Mouse (Mus musculus): Measurements from ENCODE around the gene Tlr3. TPM values are rescaled to one million over a fixed set of nuclear protein-coding genes. Genes with fewer than 3 reads are reported as not detected.

Tlr3 gene
- polyA plus RNA-seq, 1 experiment from 2014 or later, result 0.45 TPM

DNA sequence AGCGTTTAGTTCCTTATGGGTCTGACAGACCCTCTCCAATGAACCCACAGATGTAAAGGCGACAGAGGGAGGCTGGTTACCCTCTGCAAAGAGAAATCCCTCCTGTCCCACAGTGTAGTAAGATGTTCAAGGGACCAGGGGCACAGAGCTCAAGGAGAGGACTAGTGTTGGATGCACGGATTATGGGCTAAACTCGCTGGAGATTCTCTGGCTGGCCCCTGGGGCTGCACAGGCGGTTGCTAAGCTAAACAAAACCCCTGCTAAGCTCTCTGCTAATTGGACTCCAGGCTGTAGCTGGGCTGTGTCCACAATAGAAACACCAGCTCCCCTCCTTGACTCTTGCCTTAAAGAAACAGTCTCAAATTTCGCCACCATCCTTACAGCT is 28.9 kb downstream of the Tlr3 start, which contains the start of gene Fam149a:
Fam149a (minus strand) TSS at position 329 of the 385 bp plus-strand sequence.
- WGBS (ENCODE audit: insufficient replicate concordance), result 11% methylated on average over 6 of the region's 6 CpGs
- ATAC-seq (ENCODE audit: low read depth), result no peak
- H3K27ac ChIP-seq, result no peak within 1 kb of the TSS

DNA sequence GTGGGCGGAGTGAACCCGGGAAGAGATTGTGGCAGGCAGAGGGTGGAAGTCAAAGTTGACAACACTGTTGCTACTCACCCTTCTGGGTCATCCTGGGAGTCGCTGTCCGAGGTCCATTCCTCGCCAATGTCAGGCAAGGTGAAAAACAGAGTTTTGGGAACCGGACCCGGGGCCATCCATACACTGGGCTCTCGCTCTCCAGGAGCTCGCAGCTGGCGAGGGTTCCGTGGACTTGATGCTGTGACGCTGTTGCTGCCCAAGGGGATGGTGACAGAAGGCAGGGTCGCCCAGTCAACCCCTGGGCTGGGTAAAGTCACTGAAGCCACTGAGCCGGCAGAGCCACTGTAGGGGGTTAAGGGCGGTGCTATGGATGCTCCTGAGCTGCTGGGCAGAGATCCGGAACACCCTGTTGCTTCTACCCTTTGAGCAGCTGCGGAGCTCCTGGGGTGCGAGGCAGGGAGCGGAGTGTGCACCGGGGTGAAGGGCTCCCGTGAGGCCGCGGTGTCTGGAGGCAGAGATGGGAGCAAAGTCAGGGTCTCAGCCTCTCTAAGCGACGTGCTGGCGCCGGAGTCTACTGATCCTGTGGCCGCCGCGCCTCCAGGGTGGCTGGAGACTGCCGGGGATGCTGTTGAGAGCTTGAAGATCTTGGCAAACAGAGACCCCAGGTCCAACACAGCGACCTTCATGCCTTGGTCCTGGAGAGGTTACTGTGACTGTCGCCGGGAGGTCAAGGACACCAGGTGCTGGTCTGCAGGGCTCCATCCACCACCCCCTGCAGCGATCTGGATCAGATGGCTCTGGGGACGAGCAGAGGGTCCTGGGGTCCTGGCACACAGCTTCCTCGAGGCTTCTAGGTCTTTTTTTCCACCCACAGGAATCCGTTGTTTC is 29.6 kb downstream of the Tlr3 start:
- WGBS (ENCODE audit: insufficient replicate concordance), result 4% methylated on average over 38 of the region's 38 CpGs
- peak overlapping the region; percentile 22 for H3K4me3 ChIP-seq (replicated peaks)

More for the DNA sequence above, 28.9 kb downstream of the Tlr3 start, which contains the start of gene Fam149a:
- H3K4me1 ChIP-seq (replicated peaks), result no peaks in the 10 kb centered on the region
- peaks cover 18% of the 10 kb centered on the region for H3K27me3 ChIP-seq
- H3K36me3 ChIP-seq, result no peaks in the 10 kb centered on the region
- peak within 1 kb of the TSS; percentile 47 for H3K4me2 ChIP-seq
- no peak for DNase-seq
- H3K9me3 ChIP-seq (replicated peaks), result no peaks in the 10 kb centered on the region
- peak within 1 kb of the TSS; percentile 22 for H3K4me3 ChIP-seq (replicated peaks)
- no peak within 1 kb of the TSS for H3K9ac ChIP-seq

DNA sequence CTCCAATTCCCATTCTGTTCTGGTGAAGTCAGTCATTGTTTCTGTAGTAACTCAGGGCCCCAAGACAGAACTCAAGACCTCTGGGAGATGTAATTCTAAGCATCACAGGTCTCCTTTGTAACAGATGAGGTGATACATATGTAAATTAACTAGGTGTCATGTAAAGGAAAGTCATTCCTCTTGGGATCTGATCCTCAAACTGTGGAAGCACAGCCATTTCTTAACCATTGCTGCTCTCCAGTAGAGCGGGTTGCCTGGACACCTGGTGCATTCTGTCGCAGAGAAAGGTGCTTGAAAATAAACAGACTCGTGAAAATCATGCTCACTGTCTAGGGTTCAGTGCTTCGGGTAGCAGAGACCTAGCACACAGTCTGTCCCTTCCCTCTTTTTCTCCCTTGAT is 30.3 kb downstream of the Tlr3 start:
- Histone ChIP-seq H3K36me3 (no peaks in the 10 kb centered on the region), H3K4me2 (no peak overlapping the region), H3K4me3 (replicated peaks) (no peak overlapping the region), H3K27me3 (peaks cover 18% of the 10 kb centered on the region), H3K9me3 (replicated peaks) (no peaks in the 10 kb centered on the region), H3K4me1 (replicated peaks) (no peaks in the 10 kb centered on the region), H3K27ac (no peak overlapping the region), H3K9ac (no peak overlapping the region)
- ATAC-seq (ENCODE audit: low read depth) (no peak), DNase-seq (no peak)
- WGBS (ENCODE audit: insufficient replicate concordance), result 17% methylated on average over 4 of the region's 4 CpGs

More for the DNA sequence above, 29.6 kb downstream of the Tlr3 start:
- DNase-seq (no peak), ATAC-seq (ENCODE audit: low read depth) (no peak)
- Histone ChIP-seq H3K9ac (no peak overlapping the region), H3K27ac (no peak overlapping the region), H3K4me2 (peak overlapping the region; percentile 47), H3K36me3 (no peaks in the 10 kb centered on the region), H3K9me3 (replicated peaks) (no peaks in the 10 kb centered on the region), H3K4me1 (replicated peaks) (no peaks in the 10 kb centered on the region), H3K27me3 (peaks cover 18% of the 10 kb centered on the region)

DNA sequence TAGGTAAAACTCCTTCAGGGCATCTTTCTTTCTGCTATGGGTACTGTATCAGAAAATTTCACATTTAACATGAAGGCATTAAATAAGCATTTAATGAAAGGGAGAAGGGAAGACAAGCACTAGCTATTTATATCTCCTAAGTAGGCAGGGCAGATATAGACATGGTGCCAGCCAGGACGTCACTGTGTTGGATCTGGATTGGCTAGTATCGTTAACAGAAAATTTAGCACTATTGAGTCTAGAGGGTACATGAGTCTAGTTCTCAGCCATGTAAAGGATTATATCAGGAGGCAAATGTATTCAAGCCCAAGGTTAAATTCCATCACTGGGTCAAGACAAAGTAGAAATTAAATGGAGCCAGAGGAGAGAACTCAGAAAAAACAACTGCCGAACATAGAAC is 36.8 kb downstream of the Tlr3 start:
- Histone ChIP-seq H3K27me3 (no peaks in the 10 kb centered on the region), H3K4me1 (replicated peaks) (no peaks in the 10 kb centered on the region), H3K9me3 (replicated peaks) (no peaks in the 10 kb centered on the region), H3K4me2 (no peak overlapping the region), H3K36me3 (no peaks in the 10 kb centered on the region), H3K9ac (no peak overlapping the region), H3K27ac (no peak overlapping the region), H3K4me3 (replicated peaks) (no peak overlapping the region)
- ATAC-seq (ENCODE audit: low read depth), result no peak
- DNase-seq, result no peak
- WGBS (ENCODE audit: insufficient replicate concordance), result 63% methylated on average over 3 of the region's 3 CpGs

DNA sequence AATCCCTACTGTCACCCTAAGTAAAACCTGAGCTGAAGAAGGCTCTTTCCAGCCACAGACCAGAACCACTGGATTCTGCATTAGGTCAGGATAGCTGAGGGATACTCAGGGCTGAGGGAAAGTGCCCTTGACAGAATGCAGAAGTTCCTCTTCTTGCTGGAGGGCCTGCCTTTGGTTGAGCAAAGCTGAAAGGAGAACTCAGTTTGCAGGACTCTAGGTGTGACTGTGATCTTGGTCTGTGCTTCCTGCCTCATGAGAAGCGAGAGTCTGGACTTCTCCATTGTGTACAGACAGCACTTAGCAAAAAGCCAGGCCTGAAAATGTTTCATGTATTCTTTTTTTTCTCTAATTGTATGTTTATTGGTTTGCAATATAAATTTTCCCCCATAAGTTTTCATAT is 43.7 kb downstream of the Tlr3 start:
- Histone ChIP-seq H3K4me3 (replicated peaks) (no peak overlapping the region), H3K4me2 (no peak overlapping the region), H3K27me3 (no peaks in the 10 kb centered on the region), H3K9me3 (replicated peaks) (no peaks in the 10 kb centered on the region), H3K9ac (no peak overlapping the region), H3K4me1 (replicated peaks) (no peaks in the 10 kb centered on the region), H3K36me3 (no peaks in the 10 kb centered on the region), H3K27ac (no peak overlapping the region)
- WGBS (ENCODE audit: insufficient replicate concordance), result 19% methylated on average over 1 of the region's 1 CpGs
- DNase-seq, result no peak
- no peak for ATAC-seq (ENCODE audit: low read depth)

DNA sequence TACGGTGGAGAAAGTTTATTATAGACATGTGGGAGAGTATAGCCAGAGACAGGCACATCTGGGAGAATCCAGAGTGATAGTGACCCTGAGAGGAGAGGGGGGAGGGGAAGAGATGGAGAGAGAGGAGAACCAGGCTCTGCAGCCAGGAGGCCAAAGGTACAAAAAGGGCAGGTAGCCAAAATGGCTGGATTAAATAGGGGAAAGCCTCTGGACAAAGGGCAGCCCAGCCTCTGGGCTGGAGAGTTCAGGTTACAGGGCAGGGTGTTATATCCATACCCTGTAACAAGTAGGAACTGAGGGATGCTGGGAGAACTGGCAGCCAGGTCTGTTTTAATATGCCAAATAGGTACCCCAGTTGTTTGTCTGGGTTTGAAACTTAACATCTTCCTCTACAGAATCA is 47.7 kb downstream of the Tlr3 start:
- ATAC-seq (ENCODE audit: low read depth) (peak; percentile 48; the same call in 1 of the 2 replicates), DNase-seq (no peak)
- Histone ChIP-seq H3K36me3 (no peaks in the 10 kb centered on the region), H3K4me1 (replicated peaks) (no peaks in the 10 kb centered on the region), H3K9ac (no peak overlapping the region), H3K9me3 (replicated peaks) (no peaks in the 10 kb centered on the region), H3K4me2 (no peak overlapping the region), H3K27me3 (peaks cover 5% of the 10 kb centered on the region; the same call in 1 of the 2 replicates), H3K4me3 (replicated peaks) (no peak overlapping the region), H3K27ac (no peak overlapping the region)
- 65% methylated on average over 1 of the region's 1 CpGs for WGBS (ENCODE audit: insufficient replicate concordance)

DNA sequence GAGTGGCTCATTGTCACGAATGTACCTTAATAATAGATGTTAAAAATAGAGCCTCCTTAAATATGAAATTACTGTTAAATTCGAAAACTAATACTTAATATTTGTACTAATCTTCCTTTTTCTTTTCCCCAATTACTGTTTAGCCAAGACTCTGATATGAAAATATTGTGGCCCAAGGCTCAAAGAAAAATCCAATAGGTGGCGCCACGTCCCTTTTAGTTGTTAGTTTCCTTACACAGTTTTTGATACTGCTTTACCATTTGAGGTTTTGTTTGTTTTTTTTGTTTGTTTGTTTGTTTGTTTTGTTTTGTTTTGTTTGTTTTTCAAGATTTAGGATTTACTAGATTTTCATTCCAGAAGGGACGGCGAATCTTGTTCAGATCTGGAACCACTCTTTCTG is 48.6 kb downstream of the Tlr3 start:
- H3K4me1 ChIP-seq (replicated peaks), result no peaks in the 10 kb centered on the region
- H3K27ac ChIP-seq, result no peak overlapping the region
- H3K4me3 ChIP-seq (replicated peaks), result no peak overlapping the region
- no peak for ATAC-seq (ENCODE audit: low read depth)
- 41% methylated on average over 6 of the region's 6 CpGs for WGBS (ENCODE audit: insufficient replicate concordance)
- peaks cover 7% of the 10 kb centered on the region; the same call in 1 of the 2 replicates for H3K27me3 ChIP-seq
- H3K4me2 ChIP-seq, result no peak overlapping the region
- H3K9me3 ChIP-seq (replicated peaks), result no peaks in the 10 kb centered on the region
- no peak for DNase-seq
- H3K9ac ChIP-seq, result no peak overlapping the region
- H3K36me3 ChIP-seq, result no peaks in the 10 kb centered on the region

DNA sequence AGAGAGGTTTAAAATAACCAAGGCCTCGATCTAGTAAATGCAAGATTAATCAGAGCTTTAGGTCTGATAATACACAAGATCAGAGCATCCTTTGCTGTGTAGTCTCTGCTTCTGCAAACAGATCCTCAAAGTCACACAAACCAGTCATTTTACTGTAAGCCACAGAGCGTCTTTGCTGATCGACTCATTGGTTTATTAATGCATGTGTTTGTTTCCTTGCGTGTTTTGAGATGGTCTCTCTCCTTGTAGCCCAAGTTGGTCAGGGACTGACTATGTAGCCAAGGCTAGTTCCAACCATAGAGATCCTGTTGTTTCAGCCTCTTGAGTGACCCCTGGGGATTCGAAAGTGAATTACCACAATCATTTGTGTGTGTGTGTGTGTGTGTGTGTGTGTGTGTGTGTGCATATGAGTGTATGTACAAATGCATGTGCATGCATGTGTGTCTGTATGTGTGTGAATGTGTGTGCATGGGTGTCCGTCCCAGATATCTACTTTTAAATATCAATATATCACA is 51.7 kb downstream of the Tlr3 start:
- H3K36me3 ChIP-seq, result no peaks in the 10 kb centered on the region
- peaks cover 7% of the 10 kb centered on the region; the same call in 1 of the 2 replicates for H3K27me3 ChIP-seq
- no peaks in the 10 kb centered on the region for H3K9me3 ChIP-seq (replicated peaks)
- DNase-seq, result no peak
- H3K27ac ChIP-seq, result no peak overlapping the region
- H3K4me2 ChIP-seq, result no peak overlapping the region
- no peak for ATAC-seq (ENCODE audit: low read depth)
- no peaks in the 10 kb centered on the region for H3K4me1 ChIP-seq (replicated peaks)
- no peak overlapping the region for H3K9ac ChIP-seq
- 59% methylated on average over 6 of the region's 6 CpGs for WGBS (ENCODE audit: insufficient replicate concordance)
- H3K4me3 ChIP-seq (replicated peaks), result no peak overlapping the region

DNA sequence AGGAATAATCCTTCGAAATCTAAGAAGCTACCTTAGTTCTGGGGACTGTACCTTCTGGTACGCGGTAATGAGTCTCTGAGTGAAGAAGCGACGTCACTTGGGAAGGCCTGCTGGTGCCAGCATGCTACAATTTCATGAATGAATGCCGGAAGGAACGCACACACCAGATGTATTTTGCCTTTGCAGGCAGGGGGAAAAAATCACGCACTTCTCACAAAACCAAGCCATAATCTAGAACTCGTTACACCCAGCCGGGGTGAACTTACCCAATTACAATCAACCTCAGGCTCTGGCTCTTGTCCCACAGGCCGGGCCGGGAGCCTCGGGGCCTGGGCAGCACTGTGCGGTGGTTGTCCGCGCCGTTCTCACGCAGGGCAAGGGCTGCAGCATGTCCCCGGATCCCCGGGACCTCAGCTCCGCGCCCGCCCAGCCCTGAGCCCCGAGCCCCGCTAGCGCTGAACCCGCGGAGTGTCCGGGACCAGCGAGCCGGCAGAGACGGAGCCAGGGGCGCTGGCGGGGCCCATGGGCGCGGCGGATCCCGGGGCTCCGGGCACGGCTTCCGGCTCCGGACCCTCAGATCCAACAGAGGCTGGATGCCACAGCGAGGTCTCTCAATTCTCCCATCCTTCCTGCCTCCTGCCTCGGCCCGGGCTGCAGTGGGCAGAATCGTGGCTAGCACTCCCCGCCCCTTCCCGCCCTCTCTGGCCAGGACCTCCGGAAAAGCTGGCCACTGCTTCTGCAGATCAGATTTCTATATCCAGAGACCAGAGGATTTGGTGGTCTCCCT is 52.6 kb downstream of the Tlr3 start:
- peak overlapping the region; percentile 55 for H3K4me3 ChIP-seq (replicated peaks)
- H3K9ac ChIP-seq, result peak overlapping the region; percentile 58
- ATAC-seq (ENCODE audit: low read depth), result peak; percentile 54
- no peaks in the 10 kb centered on the region for H3K9me3 ChIP-seq (replicated peaks)
- no peak for DNase-seq
- no peaks in the 10 kb centered on the region for H3K36me3 ChIP-seq
- H3K4me1 ChIP-seq (replicated peaks), result no peaks in the 10 kb centered on the region
- 9% methylated on average over 46 of the region's 49 CpGs for whole genome bisulfite sequencing (ENCODE audit: insufficient replicate concordance)
- H3K27me3 ChIP-seq, result peaks cover 7% of the 10 kb centered on the region; the same call in 1 of the 2 replicates
- H3K4me2 ChIP-seq, result peak overlapping the region; percentile 60
- H3K27ac ChIP-seq, result no peak overlapping the region

DNA sequence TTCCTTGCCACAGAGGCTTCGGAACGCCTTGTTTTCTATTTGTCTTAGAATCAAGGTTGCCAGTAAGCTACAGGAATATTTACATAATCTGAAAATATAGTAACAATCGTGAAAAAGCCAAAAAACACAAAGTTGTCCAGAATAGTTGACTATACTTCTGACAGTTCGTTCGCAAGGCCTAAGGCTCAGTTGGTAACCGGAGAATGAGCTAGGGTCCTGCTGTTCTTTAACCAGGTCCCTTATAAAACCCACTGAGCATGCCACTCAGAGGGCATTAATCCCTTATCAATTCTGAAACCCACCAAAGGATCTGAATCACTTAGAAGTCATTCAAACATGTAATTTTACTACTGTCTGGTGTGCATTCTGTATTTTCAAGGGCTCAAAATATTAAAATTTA is 55.1 kb downstream of the Tlr3 start:
- Histone ChIP-seq H3K36me3 (no peaks in the 10 kb centered on the region; the same call in 1 of the 2 replicates), H3K27me3 (peaks cover 7% of the 10 kb centered on the region; the same call in 1 of the 2 replicates), H3K4me3 (replicated peaks) (no peak overlapping the region), H3K9me3 (replicated peaks) (no peaks in the 10 kb centered on the region), H3K4me1 (replicated peaks) (no peaks in the 10 kb centered on the region), H3K4me2 (no peak overlapping the region), H3K9ac (no peak overlapping the region), H3K27ac (no peak overlapping the region)
- 65% methylated on average over 6 of the region's 6 CpGs for WGBS (ENCODE audit: insufficient replicate concordance)
- DNase-seq, result no peak
- ATAC-seq (ENCODE audit: low read depth), result no peak

All from liver, embryonic 13.5 days (tissue).